Comparison of ENCODE assay signal across 19 mouse cellular contexts in the genomic region with DNA sequence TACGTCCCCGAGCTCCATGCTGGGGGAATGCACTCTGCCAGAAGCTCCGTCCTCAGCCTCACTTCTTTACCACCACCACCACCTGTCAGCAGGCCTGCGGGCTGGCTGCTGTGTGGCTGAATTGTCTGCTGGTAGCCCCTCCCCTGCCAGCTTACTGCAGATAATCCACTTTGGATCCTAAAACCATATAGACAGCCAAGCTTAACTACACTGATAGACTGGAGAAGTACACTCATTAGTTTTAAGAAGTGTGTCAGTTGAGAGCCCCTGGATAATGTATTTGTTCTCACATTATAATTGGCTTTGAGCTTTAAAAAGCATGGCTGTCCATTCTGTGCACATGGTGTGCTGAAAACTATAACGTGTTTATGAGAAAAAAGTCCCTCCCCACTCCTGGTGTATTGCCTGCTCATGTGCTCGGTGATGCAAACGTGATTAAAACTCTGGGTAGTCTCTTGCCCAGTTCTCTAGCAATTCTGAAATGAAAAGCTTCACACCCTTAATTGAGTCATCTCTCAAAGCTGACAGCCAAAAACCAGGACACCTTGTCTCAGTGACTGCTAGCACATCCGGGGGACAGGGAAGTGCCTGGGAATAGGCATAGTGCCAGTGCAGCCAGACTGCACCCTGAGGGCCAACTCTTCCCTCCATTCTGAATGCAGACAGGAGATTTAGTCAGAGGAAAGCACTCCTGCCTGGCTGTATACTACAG. TPM values are rescaled to one million over a fixed set of nuclear protein-coding genes. Genes with fewer than 3 reads are reported as not detected.
DNase-seq lines count a peak whose midpoint lies in the region; ATAC-seq and TF ChIP-seq lines count a peak whose summit lies in the region.
"Had no signal": no experiment of that assay in that cellular context is flagged by ENCODE, and none has a peak within 500 bp of the region (broad histone marks: within the 10 kb centered on the region; RNA-seq: fewer than 3 reads in every experiment).

No protein-coding gene starts in this region.

- H3K9me3 ChIP-seq in hindbrain, postnatal 0 days (ENCODE audit: low read length), result no peaks in the 10 kb centered on the region
- H3K9me3 ChIP-seq in hindbrain, embryonic 10.5 days, result no peaks in the 10 kb centered on the region
- H3K9me3 ChIP-seq: G1E; limb, embryonic 13.5 days; lung, embryonic 15.5 days; neural tube, embryonic 15.5 days had no signal

- ATAC-seq in hindbrain, postnatal 0 days, result no peak

- TF ChIP-seq CTCF in hindbrain, postnatal 0 days (IDR thresholded peaks at IDR 0.05; ENCODE audit: low read depth), result no peak

- 34% methylated on average over 8 of the region's 8 CpGs for WGBS in hindbrain, postnatal 0 days
- WGBS in hindbrain, embryonic 10.5 days, result 73% methylated on average over 8 of the region's 8 CpGs

- no peak overlapping the region for H3K9ac ChIP-seq in hindbrain, postnatal 0 days (replicated peaks; ENCODE audit: low read length)
- H3K9ac ChIP-seq: limb, embryonic 13.5 days; lung, embryonic 15.5 days; neural tube, embryonic 15.5 days had no signal

- peaks cover 12% of the 10 kb centered on the region; the same call in 1 of the 2 replicates for H3K36me3 ChIP-seq in hindbrain, postnatal 0 days (ENCODE audit: insufficient read depth, low read length)
- H3K36me3 ChIP-seq in hindbrain, embryonic 10.5 days, result peaks cover 24% of the 10 kb centered on the region
- H3K36me3 ChIP-seq: lung, embryonic 15.5 days had no signal

- no peaks in the 10 kb centered on the region for H3K4me1 ChIP-seq in hindbrain, postnatal 0 days (ENCODE audit: insufficient read depth, low read length)
- peaks cover 2% of the 10 kb centered on the region; the same call in 1 of the 2 replicates for H3K4me1 ChIP-seq in hindbrain, embryonic 10.5 days (replicated peaks)

- peak; percentile 43 to 60 for DNase-seq in cerebellum, postnatal 10 days
- DNase-seq in cerebellum, postnatal 4 days (ENCODE audit: low spot score in 2 of 2), result no peak
- DNase-seq in hindbrain, postnatal 0 days (ENCODE audit: low spot score), result peak; percentile 57
- DNase-seq in hindbrain, embryonic 10.5 days (ENCODE audit: low spot score), result no peak
- DNase-seq in 416B (ENCODE audit: low read depth), result peak; percentile 9
- DNase-seq in fibroblast of lung, adult 2 months (ENCODE audit: low read depth), result peak; percentile 35
- DNase-seq in thymus, postnatal 25 days, result no peak
- DNase-seq in layer of hippocampus, postnatal 10 days (ENCODE audit: low spot score in 2 of 2), result no peak
- DNase-seq: kidney, adult 11 months; kidney, postnatal 36 days; right cerebral cortex, postnatal 4 days; thymus, adult 2 months had no signal

- H3K27me3 ChIP-seq in hindbrain, postnatal 0 days (ENCODE audit: insufficient read depth, low read length), result no peaks in the 10 kb centered on the region
- H3K27me3 ChIP-seq in hindbrain, embryonic 10.5 days (ENCODE audit: insufficient read depth, poor library complexity, severe bottlenecking), result no peaks in the 10 kb centered on the region; the same call in 1 of the 2 replicates
- H3K27me3 ChIP-seq: limb, embryonic 13.5 days; lung, embryonic 15.5 days; neural tube, embryonic 15.5 days had no signal

- H3K4me3 ChIP-seq in hindbrain, postnatal 0 days (ENCODE audit: low read length), result no peak overlapping the region
- no peak overlapping the region for H3K4me3 ChIP-seq in hindbrain, embryonic 10.5 days
- H3K4me3 ChIP-seq: limb, embryonic 13.5 days; lung, embryonic 15.5 days; neural tube, embryonic 15.5 days had no signal

- no peak overlapping the region for H3K4me2 ChIP-seq in hindbrain, postnatal 0 days (ENCODE audit: low read depth, low read length)
- H3K4me2 ChIP-seq: limb, embryonic 13.5 days; lung, embryonic 15.5 days; neural tube, embryonic 15.5 days had no signal

- no peak overlapping the region for H3K27ac ChIP-seq in hindbrain, postnatal 0 days
- no peak overlapping the region for H3K27ac ChIP-seq in hindbrain, embryonic 10.5 days
- H3K27ac ChIP-seq: limb, embryonic 13.5 days; lung, embryonic 15.5 days; neural tube, embryonic 15.5 days had no signal

RNA-seq across cellular contexts. Expression of a gene that starts 8.8 kb away (rescaled TPM):
- 5.5 and 11.3 TPM in 2 replicates for total RNA-seq in hindbrain, postnatal 0 days (2014; rRNA removed)
- 6.2 and 6.7 TPM in 2 replicates for polyA plus RNA-seq in hindbrain, postnatal 0 days (2015; fragmentation: Nextera tagmentation; extraction: Ambion mirVana)
- polyA plus RNA-seq in hindbrain, embryonic 10.5 days (2016; fragmentation: Nextera tagmentation; extraction: Ambion mirVana), result 4.5 and 4.7 TPM in 2 replicates
- total RNA-seq in layer of hippocampus, postnatal 10 days (2021), result 10 to 100 TPM; 17.1 TPM
- polyA plus RNA-seq: G1E had no signal

RNA-seq across cellular contexts. Expression of a gene that starts 26.9 kb away (rescaled TPM):
- total RNA-seq in hindbrain, postnatal 0 days (2014; rRNA removed), result 35.6 and 37.9 TPM in 2 replicates
- polyA plus RNA-seq in hindbrain, postnatal 0 days (2015; fragmentation: Nextera tagmentation; extraction: Ambion mirVana), result 88.5 and 96.7 TPM in 2 replicates
- polyA plus RNA-seq in hindbrain, embryonic 10.5 days (2016; fragmentation: Nextera tagmentation; extraction: Ambion mirVana), result 150 and 174 TPM in 2 replicates
- total RNA-seq in layer of hippocampus, postnatal 10 days (2021), result 10 to 100 TPM; 53.4 to 53.9 TPM

RNA-seq across cellular contexts. Expression of a gene that starts 45.8 kb away (rescaled TPM):
- total RNA-seq in hindbrain, postnatal 0 days (2014; rRNA removed), result 101 and 106 TPM in 2 replicates
- polyA plus RNA-seq in hindbrain, postnatal 0 days (2015; fragmentation: Nextera tagmentation; extraction: Ambion mirVana), result 57.1 and 67.4 TPM in 2 replicates
- 7.2 and 8.7 TPM in 2 replicates for polyA plus RNA-seq in hindbrain, embryonic 10.5 days (2016; fragmentation: Nextera tagmentation; extraction: Ambion mirVana)
- 10 to 100 TPM; 85.1 to 89.1 TPM for total RNA-seq in layer of hippocampus, postnatal 10 days (2021)
- total RNA-seq: hematopoietic stem cell, adult 5-6 weeks had no signal

RNA-seq across cellular contexts. Expression of a gene that starts 57.1 kb away (rescaled TPM):
- 86.4 and 140 TPM in 2 replicates for total RNA-seq in hindbrain, postnatal 0 days (2014; rRNA removed)
- 155 and 166 TPM in 2 replicates for polyA plus RNA-seq in hindbrain, postnatal 0 days (2015; fragmentation: Nextera tagmentation; extraction: Ambion mirVana)
- 1,866 and 1,915 TPM in 2 replicates for polyA plus RNA-seq in hindbrain, embryonic 10.5 days (2016; fragmentation: Nextera tagmentation; extraction: Ambion mirVana)
- 1 to 10 TPM; 5.5 to 5.7 TPM for total RNA-seq in layer of hippocampus, postnatal 10 days (2021)
- total RNA-seq: G1E; heart, adult 18-20 months; hematopoietic stem cell, adult 5-6 weeks; megakaryocyte, adult 5-6 weeks had no signal
- polyA plus RNA-seq: G1E had no signal

Comparison
In these comparisons a context has a peak if more than half of its experiments do, and no peak if none do; other contexts are left out.
1. DNase-seq: peak in cerebellum, postnatal 10 days (2 of 2), hindbrain, postnatal 0 days (single experiment), 416B (single experiment) and fibroblast of lung, adult 2 months (single experiment); none in cerebellum, postnatal 4 days (0 of 2), hindbrain, embryonic 10.5 days (single experiment), thymus, postnatal 25 days (single experiment) and layer of hippocampus, postnatal 10 days (0 of 2).